Mouse (Mus musculus): ENCODE results near the gene Mypn.

DNA sequence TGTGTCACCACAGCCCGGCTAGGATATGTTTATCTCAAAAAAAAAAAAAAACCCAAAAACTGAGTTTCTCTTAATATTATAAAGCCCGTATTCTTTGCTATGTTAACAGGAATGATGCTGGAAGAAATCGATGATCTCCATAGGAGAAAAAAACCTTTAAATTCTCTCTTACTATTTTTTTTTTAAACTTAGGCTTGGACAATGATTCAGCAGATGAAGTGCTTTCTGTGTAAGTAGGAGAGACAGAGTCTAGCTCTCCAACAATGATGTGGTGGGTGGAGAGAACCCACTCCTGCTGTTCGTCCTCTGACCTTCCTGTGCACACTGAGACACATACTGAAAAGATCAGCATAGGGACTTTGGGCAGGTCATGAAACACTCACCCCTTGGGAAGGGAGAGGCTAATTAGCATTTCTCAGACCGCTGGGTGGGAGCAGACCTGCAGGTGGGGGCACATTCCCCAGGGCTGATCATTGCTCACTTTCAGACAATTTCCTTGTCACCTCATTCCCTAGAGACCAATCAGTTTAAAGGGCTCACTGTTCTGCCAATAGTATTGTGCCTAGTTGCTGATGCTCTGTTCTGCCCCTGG lies 21.5 kb downstream of the Mypn start:
- TF ChIP-seq TAL1 (IDR thresholded peaks at IDR 0.05; ENCODE audit: low read length) (no peak), GATA1 (IDR thresholded peaks at IDR 0.05; ENCODE audit: low read length) (no peak)

Measured in erythroblast, embryonic 14.5 days (primary cell).